Mouse (Mus musculus) E14TG2a.4 (cell line): ENCODE results near the gene Tcf3.

Source experiments
- H3K27me3 ChIP-seq: 2 replicates; pipeline ENCODE4 v1.6.1; 2014; ENCODE audit warnings: low read length, control low read depth; ENCODE audit not compliant: insufficient read depth
- H3K36me3 ChIP-seq: 2 replicates; pipeline ENCODE4 v1.6.1; 2014; ENCODE audit warnings: low read length, control low read depth; ENCODE audit not compliant: insufficient read depth
- H3K4me1 ChIP-seq: replicated peaks from 2 replicates; pipeline ENCODE4 v1.6.1; 2014; ENCODE audit warnings: low read depth, low read length, control low read depth
- H3K4me3 ChIP-seq: replicated peaks from 2 replicates; pipeline ENCODE4 v1.5.1; 2014; ENCODE audit warnings: mild to moderate bottlenecking, low read length
- H3K9me3 ChIP-seq: 2 replicates; pipeline ENCODE4 v1.6.1; 2014; ENCODE audit warnings: low read length, control low read depth
- CTCF ChIP-seq: conservative IDR thresholded peaks from 2 replicates; pipeline ENCODE4 v1.5.1; 2014; ENCODE audit warnings: low read length
- NANOG ChIP-seq: IDR thresholded peaks from 2 replicates; pipeline ENCODE4 v1.6.1; 2014; ENCODE audit warnings: borderline replicate concordance, low read length, mixed read lengths
- POU5F1 ChIP-seq: IDR thresholded peaks from 2 replicates; pipeline ENCODE4 v1.6.1; 2014; ENCODE audit warnings: low read length, borderline replicate concordance

Gene Tcf3

GRCm38 (mm10) chr10:80406684-80407501 is 26.6 kb downstream of the Tcf3 start, which contains the start of gene Uqcr11:
Uqcr11 (minus strand) TSS chr10:80406830.
- no peaks in the 10 kb centered on the region for H3K27me3 ChIP-seq
- H3K9me3 ChIP-seq: no peaks in the 10 kb centered on the region
- no peak for TF ChIP-seq NANOG
- TF ChIP-seq CTCF: no peak
- no peak for TF ChIP-seq POU5F1

GRCm38 (mm10) chr10:80405481-80406173 is 27.8 kb downstream of the Tcf3 start:
- Histone ChIP-seq H3K36me3 (peaks cover 74% of the 10 kb centered on the region), H3K4me3 (peak overlapping the region; percentile 98), H3K4me1 (peaks cover 76% of the 10 kb centered on the region), H3K27me3 (no peaks in the 10 kb centered on the region), H3K9me3 (no peaks in the 10 kb centered on the region)
- no peak for TF ChIP-seq POU5F1
- no peak for TF ChIP-seq NANOG
- TF ChIP-seq CTCF: no peak

More at GRCm38 (mm10) chr10:80406684-80407501, 26.6 kb downstream of the Tcf3 start, which contains the start of gene Uqcr11:
- peaks cover 77% of the 10 kb centered on the region for H3K4me1 ChIP-seq
- H3K36me3 ChIP-seq: peaks cover 75% of the 10 kb centered on the region
- H3K4me3 ChIP-seq: peak within 1 kb of the TSS; percentile 98

- no peaks in the 10 kb centered on the region for H3K27me3 ChIP-seq
- H3K4me3 ChIP-seq: no peak overlapping the region
- H3K9me3 ChIP-seq: no peaks in the 10 kb centered on the region
- TF ChIP-seq POU5F1: no peak
- TF ChIP-seq NANOG: no peak
- TF ChIP-seq CTCF: peak; percentile 97
- peaks cover 55% of the 10 kb centered on the region for H3K36me3 ChIP-seq
- peaks cover 69% of the 10 kb centered on the region for H3K4me1 ChIP-seq
Observed at GRCm38 (mm10) chr10:80403044-80403692, 30.3 kb downstream of the Tcf3 start.

- H3K9me3 ChIP-seq: no peaks in the 10 kb centered on the region
- peaks cover 75% of the 10 kb centered on the region for H3K4me1 ChIP-seq
- no peaks in the 10 kb centered on the region for H3K27me3 ChIP-seq
- peaks cover 74% of the 10 kb centered on the region for H3K36me3 ChIP-seq
- TF ChIP-seq NANOG (no peak), CTCF (no peak), POU5F1 (no peak)
- peak overlapping the region; percentile 84 for H3K4me3 ChIP-seq
Observed at GRCm38 (mm10) chr10:80400704-80401161, 32.7 kb downstream of the Tcf3 start.

GRCm38 (mm10) chr10:80399973-80400703 is 33.3 kb downstream of the Tcf3 start:
- Histone ChIP-seq H3K9me3 (no peaks in the 10 kb centered on the region), H3K27me3 (no peaks in the 10 kb centered on the region), H3K4me3 (peak overlapping the region; percentile 84), H3K4me1 (peaks cover 75% of the 10 kb centered on the region), H3K36me3 (peaks cover 76% of the 10 kb centered on the region)
- no peak for TF ChIP-seq NANOG
- no peak for TF ChIP-seq CTCF
- no peak for TF ChIP-seq POU5F1

GRCm38 (mm10) chr10:80399191-80399972 is 34.1 kb downstream of the Tcf3 start, which contains the start of gene Mbd3:
Mbd3 (minus strand) TSS chr10:80399550.
- no peak for TF ChIP-seq NANOG
- TF ChIP-seq POU5F1: no peak
- no peak for TF ChIP-seq CTCF
- Histone ChIP-seq H3K4me3 (peak within 1 kb of the TSS; percentile 87), H3K4me1 (peaks cover 75% of the 10 kb centered on the region), H3K27me3 (no peaks in the 10 kb centered on the region), H3K9me3 (no peaks in the 10 kb centered on the region), H3K36me3 (peaks cover 76% of the 10 kb centered on the region)

- Histone ChIP-seq H3K27me3 (no peaks in the 10 kb centered on the region), H3K36me3 (peaks cover 76% of the 10 kb centered on the region), H3K4me3 (peak overlapping the region; percentile 87), H3K4me1 (peaks cover 75% of the 10 kb centered on the region), H3K9me3 (no peaks in the 10 kb centered on the region)
- TF ChIP-seq NANOG (no peak), POU5F1 (no peak), CTCF (no peak)
Observed at GRCm38 (mm10) chr10:80398719-80399190, 34.7 kb downstream of the Tcf3 start.
